Mouse (Mus musculus) fat pad, adult 2 months (tissue): Measurements from ENCODE around the gene Ube2q2.
"Not testable (repeated sequence)": the region's sequence is repeated elsewhere in the genome, so short reads cannot be mapped to it uniquely, and the experiment has no call there.

Source experiments
- DNase-seq: peaks from one replicate; pipeline ENCODE4 v3.0.0-alpha.2; 2011; ENCODE audit warnings: low read depth, low spot score; ENCODE audit errors: extremely low read depth

Ube2q2 gene

DNA sequence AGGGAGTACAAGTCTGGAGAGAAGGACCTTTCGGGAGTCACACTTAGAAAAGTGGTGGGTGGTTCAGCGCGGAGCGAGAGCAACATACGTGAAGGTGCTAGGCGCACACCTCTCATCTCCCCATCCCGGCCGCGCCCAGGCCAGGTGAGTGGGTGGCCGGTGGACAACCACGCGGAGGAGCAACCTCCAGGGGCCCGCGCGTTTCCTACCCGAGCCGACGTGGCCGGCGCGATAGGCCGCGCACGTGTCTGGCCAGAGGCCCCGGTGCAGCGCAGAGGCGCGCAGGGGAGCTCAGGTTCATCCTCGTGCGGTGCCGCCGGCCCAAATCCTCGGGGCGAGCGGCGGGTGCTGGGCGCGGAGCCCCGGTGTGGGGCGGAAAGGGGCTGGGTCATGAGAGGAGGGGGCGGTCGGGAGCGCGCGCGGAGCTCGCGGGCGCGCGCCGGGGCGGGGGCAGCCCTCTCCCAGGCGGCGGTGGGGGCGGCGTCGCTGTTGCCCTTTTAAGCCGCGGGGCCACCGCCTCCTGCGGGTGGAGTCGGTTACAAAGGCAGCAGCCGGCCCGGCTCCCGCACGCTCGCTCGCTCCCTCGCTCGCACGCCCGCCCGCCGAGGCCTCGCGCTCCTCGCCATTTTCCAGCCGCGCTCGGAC lies at the start of gene Ube2q2:
Gene Ube2q2, plus strand, starts transcription at position 1 of the 645 bp plus-strand sequence.
- no peak for DNase-seq

DNA sequence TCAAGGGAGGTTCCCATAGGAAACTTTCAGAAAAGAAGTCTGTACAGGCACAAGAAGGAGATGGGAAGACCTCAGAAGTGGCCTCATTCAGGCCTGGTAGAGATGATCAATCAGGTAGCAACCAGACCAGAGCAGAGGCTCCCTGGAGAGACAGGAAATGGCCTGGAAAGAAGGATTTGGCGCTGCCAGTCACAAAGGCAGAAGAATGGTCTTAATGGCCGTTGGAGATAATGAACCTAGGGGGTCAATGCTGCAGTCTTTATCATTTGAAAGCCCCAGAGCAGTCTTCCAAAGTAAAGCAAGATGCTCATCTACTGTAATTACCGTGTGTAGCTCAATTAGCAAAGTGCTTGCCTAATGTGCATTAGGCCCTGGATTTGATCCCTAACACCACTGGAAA lies 47.5 kb upstream of the Ube2q2 start:
- no peak for DNase-seq

- no peak for DNase-seq
Measured at GRCm38 (mm10) chr9:55102186-55102835, 46.3 kb upstream of the Ube2q2 start.

DNA sequence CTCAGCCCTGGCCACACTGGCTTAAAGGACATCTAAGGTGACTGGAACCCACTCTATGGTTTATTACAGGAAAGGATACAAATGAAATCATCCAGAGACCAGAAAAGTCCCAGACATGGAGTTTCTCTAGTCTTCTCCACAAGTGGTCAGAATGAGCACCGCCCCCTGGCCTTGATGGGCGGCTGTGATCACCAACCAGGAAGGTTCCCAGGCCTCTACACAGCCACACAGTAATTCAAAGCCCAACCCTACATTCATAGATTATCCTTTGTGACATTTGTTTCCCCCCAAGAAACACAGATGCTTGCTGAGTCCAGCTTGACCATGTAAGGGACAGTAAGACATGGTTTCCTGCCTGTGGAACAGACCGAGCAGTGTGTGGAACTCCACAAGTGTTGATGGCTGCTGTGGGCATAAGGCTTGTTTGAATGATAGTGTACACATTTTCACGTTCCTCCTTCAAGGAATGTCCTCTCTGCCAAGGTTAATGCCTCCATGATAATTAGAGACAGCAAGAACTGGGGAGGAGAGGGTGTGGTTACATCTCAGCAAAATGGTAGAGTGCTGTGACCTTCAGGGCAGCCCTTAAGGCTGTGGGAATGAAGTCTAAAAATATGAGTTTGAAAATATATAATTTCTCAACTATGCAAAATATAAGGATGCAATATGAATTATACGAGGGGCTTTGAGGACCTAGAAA lies 45.6 kb upstream of the Ube2q2 start:
- no peak for DNase-seq

DNA sequence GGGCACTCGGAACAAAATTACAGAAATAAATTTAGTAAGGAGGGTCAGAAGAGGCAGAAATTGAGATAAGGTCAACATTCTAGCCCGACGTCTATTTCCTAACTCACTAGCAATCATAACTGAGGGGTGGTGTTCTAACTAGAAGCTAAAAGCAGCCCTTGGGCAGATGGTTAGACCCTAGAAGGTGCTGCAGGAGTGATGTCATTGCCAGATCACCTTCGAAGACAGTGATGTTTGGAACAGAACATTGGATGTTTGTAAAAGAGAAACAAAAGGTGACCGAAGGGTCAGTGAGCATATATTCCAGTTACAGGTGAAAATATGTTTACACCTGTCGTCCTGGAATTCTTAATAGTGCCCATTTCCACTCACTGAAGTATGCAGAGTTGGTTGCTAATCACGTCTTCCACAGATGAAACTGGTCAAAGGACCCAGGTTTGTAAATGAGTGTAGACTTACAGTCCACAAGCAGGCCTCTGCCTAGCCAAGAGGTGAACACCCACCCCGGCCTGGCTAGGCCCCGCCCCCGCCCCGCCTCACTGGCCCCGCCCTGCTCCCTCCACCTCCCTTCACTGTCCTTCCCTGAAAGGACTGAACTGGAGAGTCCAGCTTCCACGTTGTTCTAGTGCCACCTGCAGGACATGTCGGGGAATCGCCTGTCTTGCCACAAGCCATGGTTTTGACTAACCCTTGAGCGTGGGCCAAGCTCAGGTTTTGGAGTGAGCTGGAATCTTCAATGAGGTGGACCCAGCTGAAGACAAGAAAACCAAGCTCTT lies 38.4 kb upstream of the Ube2q2 start:
- peak; percentile 30 for DNase-seq

- not testable (repeated sequence) for DNase-seq
Measured at GRCm38 (mm10) chr9:55110835-55111217, 37.8 kb upstream of the Ube2q2 start.

DNA sequence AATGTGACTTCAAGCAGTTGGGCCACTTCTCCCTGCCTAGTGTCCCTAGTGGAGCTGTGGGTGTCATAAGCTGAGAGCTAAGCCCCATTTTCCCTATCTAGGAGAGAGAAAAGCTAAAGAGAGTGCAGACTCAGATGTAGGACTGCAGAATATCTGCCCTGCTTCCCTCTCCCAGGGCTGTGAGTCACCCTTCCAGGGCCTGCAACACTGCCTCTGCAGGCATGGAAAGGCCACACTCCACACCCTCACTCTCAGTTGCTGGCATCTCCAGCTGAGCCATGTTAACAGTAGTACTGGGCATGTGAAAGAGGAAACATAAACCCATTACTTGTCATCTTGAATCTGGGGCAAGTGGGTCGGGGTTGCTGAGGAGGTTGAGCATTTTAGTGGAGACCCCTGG lies 33.9 kb upstream of the Ube2q2 start:
- no peak for DNase-seq

- DNase-seq, result no peak
Measured at GRCm38 (mm10) chr9:55117293-55118055, 31.2 kb upstream of the Ube2q2 start.

- peak; percentile 31 for DNase-seq
Measured at GRCm38 (mm10) chr9:55122586-55122985, 26.1 kb upstream of the Ube2q2 start.

DNA sequence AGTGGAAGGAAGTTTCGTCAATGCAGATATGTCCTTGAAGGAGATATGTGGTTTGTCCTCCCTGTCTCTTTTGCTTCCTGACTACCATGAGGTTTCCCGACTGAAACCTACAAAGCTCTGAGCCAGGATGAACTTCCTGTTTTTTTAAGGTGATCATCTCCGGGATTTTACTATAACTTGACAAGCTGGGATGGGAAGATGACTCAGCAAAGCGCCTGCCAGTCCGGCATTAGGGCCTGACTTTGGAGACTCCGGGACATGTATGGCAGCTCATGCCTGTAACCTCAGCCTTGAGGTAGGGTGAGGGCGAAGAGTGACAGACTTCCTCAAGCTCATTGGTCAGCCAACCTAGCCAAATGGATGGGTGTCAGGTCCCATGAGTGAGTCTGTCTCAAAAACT lies 22.9 kb upstream of the Ube2q2 start:
- no peak for DNase-seq

GRCm38 (mm10) chr9:55126295-55126694 lies 22.4 kb upstream of the Ube2q2 start:
- DNase-seq, result no peak

GRCm38 (mm10) chr9:55131851-55132250 lies 16.8 kb upstream of the Ube2q2 start:
- DNase-seq, result no peak

- DNase-seq, result no peak
Measured at GRCm38 (mm10) chr9:55136576-55136975, 12.1 kb upstream of the Ube2q2 start.

GRCm38 (mm10) chr9:55137112-55137511 lies 11.5 kb upstream of the Ube2q2 start:
- no peak for DNase-seq

DNA sequence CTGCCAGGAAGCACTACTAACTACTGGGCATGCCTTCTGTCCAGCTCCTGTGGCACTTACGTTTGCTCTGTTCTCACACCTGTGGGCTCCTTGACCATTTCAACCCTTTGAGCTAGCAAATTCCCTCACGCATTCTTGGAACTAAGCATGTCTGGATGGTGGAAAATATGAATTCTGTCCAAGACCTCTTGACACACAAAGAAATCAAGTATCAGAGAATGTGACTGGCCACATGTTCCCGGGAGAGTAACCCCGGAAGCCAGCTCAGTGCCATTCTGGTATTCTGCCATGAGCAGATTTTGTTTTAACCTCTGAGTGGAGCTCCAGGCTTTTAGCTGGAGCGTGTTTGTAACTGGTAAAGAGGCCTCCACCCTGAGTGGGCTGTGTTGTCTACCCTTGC lies 8.7 kb upstream of the Ube2q2 start:
- no peak for DNase-seq

GRCm38 (mm10) chr9:55149499-55150278 lies 1.0 kb downstream of the Ube2q2 start:
- no peak for DNase-seq

GRCm38 (mm10) chr9:55150279-55150726 lies 1.6 kb downstream of the Ube2q2 start:
- no peak for DNase-seq

GRCm38 (mm10) chr9:55151096-55151495 lies 2.4 kb downstream of the Ube2q2 start:
- no peak for DNase-seq

DNA sequence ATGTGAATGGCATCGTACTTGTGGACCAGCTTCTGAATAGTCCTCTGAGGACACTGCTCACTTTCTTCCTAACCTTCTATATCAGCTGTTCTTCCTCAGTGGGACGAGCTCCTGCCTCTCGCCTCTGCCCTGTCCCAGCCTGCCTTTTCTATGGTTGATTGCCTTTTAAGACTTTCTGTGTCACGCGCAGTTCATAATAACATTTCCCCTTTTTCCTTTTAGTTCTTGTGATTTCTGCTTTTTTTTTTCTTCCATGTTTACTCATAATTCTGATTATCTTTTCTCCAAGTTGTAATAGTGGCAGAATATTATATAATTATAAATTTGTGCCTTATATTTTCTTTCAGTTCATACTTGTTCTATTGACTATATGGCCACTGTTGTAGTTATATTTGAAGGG lies 4.3 kb downstream of the Ube2q2 start:
- DNase-seq, result no peak
